Mouse (Mus musculus) mesoderm, embryonic 11.5 days (tissue): Measurements from ENCODE around the gene Lama5.

Experiments
- DNase-seq: peaks from one replicate; pipeline ENCODE4 v3.0.0-alpha.2; 2012; ENCODE audit warnings: low read depth, low spot score

Gene Lama5

GRCm38 (mm10) chr2:180224647-180225043 is 1.0 kb downstream of the Lama5 start:
- DNase-seq = no peak

GRCm38 (mm10) chr2:180222250-180222649 is 3.4 kb downstream of the Lama5 start:
- DNase-seq = peak; percentile 49

- no peak for DNase-seq
These were observed 4.6 kb downstream of the Lama5 start for GRCm38 (mm10) chr2:180221051-180221450.

DNA sequence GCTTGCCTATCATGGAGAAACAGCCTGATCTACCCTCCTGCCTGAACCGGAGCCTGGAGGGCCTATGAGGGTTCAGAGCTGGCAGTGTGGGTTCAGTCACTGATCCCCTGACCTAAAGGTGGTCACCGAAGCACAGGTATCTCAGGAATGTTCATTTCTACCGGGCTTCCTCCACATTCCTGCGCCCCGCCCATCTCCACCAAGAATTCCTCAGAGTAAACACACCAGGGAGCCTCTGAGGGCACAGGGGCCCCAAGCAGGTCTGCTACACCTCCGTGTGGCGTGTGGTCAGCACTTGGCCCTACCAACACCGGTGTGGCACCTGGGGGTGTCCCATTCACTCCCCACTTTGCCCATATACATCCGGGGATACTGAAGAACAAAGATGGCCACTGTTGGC is 5.5 kb downstream of the Lama5 start:
- DNase-seq = no peak

DNA sequence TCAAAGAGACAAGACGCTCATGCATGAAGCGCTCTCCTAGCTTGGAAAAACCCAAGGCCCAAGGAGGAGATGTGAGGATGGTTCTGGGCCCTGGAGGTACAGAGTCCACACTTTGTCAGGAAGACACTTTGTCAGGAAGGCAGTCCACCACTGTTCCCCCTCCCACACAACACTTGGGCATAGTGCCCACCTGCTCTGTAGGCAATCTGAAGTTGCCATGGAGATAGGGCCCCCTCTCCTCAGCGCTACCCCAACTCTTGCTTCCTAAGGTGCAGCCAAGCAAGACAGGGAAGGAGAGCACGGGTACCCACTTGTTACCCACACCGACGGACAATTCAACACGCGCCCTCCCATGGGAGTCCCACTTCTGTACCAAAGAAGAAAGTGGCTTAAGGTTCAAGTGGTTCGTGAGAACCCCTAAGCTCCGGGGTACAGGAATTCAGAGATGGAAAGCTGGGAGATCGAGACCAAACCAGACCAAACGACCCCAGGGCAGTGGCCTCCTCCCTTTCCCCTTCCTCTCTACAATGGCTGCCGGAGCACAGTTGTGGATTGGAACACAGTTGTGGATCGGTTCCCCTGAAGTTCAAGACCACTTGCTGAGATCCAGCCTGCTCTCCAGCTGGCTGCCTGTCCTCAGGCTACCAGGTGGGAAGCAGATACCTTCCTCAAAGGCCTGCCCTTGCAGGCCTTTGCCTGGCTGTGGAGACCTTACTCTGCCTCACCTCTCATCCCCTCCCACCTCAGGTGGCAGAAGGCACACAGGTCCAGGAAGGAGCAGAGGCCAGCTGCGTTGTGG is 6.3 kb downstream of the Lama5 start:
- no peak for DNase-seq

- no peak for DNase-seq
These were observed 7.0 kb downstream of the Lama5 start for GRCm38 (mm10) chr2:180218677-180219076.

DNA sequence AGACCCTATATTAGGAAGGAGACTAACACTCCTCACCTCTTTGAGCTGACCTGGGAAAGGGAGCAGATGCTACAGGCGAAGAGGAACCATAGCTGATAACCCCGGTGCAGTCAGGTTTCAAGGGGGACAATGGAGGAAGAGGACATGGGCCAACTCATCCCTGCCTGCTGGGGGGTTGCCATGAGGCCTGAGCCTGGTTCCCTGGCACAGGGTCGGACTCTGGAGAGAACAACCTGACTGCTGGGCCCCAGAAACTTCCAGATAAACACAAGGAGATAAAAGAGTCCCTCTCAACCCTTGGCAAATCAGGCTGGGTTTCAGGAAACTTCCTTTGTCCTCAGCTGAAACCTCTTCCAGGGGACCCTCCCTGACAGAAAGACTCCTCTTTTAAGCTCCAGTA is 7.4 kb downstream of the Lama5 start:
- no peak for DNase-seq

- no peak for DNase-seq
These were observed 8.1 kb downstream of the Lama5 start for GRCm38 (mm10) chr2:180217587-180217986.

GRCm38 (mm10) chr2:180216921-180217320 is 8.7 kb downstream of the Lama5 start:
- DNase-seq = no peak

- no peak for DNase-seq
These were observed 9.7 kb downstream of the Lama5 start for GRCm38 (mm10) chr2:180215951-180216350.

- DNase-seq = no peak
These were observed 10.6 kb downstream of the Lama5 start for GRCm38 (mm10) chr2:180215011-180215461.

DNA sequence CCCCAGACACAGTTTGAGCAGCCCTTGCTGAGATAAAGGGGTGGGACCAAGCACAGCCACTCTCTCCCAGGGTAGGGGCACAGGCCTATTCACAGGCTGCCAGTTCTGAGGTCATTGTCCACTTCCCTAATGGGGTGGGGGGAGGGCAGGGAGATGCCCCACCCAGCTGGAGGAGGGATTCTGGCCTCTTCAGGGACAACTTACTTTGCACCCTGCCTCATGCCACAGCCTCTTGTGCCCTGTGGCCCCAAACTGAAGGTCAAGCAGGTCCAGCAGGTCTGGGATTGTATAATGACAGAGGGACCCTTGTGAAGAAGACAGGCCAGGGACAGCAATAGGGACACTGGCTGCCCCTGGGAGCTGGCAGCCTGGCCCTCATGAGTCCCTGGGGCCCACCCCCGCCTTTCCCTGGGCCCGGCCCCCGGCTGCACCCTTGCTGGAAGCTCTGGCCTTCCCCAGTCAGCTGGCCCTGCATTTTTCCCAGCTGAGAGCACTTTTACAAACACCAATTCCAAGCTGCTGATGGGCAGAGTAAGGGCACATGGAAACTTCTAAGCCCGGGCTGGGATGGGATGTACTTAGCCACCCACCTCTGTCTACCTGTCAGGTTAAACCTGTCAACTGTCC is 11.2 kb downstream of the Lama5 start:
- DNase-seq = no peak

DNA sequence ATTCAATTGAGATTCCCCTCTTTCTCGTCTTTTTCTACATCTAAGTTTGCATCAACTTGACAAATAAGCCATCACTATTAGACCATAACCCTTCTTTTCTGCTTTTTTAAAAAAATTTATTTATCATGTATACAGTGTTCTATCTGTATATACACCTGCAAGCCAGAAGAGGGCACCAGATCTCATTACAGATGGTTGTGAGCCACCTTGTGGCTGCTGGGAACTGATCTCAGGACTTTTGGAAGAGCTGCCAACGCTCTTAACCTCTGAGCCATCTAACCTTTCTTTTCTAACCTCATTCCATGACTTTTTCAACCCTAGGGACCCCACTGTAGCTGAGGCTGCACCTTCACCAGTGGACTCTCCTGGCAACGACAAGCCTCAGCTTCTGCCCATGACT is 13.4 kb downstream of the Lama5 start:
- DNase-seq = no peak

DNA sequence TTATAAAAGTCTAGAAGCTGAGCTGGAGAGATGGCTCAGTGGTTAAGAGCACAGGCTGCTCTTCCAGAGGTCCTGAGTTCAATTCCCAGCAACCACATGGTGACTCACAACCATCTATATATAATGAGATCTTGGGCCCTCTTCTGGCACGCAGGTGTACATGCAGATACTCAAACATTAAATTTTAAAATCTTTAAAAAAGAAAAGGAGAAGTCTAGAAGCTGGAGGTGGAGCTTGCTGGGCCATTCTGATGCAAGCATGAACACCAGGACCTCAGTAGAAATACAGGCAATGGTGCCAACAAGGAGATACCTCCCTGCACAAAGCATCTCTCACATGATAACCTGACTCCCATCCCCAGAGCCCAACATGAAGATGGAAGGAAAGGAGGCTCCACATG is 16.7 kb downstream of the Lama5 start:
- no peak for DNase-seq

GRCm38 (mm10) chr2:180207840-180208239 is 17.8 kb downstream of the Lama5 start:
- DNase-seq = peak; percentile 52

GRCm38 (mm10) chr2:180205956-180206280 is 19.7 kb downstream of the Lama5 start:
- DNase-seq = no peak

DNA sequence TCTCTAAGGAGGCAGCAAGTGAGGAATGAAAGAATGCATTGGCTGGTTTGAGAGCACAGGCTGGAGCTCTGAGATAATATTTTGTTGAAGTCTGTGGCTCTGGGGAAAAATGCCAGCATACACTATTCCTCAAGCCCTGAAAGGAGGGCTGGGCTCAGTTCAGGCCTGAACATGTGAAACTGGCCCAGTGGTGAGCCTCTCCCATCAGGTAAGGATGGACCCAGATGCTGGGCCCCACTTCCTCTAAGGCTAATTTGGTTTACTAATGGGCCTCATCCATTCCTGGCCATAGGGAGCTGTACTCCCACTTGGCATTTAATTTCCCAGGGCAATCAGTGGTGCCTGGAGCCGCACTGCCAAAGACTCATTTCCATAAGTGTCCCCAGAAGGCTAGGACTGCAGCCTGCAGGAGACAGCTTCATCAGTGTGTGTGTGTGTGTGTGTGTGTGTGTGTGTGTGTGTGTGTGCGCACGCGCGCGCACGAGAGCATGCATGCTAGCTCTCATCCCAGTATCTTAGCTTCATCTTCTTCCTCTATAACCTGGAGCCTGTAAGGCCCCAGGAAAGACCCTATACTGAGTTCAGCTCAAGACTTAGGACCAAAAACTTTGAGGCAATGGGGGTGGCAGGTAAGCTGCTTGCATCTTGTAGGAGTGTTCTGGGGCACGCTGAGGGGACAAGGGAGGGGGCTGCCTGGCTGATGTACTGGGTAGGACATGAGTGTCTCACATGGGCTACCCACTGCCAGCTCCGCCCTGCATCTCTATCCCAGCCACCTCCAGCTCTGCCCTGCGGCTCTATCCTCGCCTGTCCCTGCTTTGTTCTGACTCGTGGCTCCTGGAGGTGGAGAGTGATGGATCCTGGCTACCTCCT is 20.3 kb downstream of the Lama5 start:
- DNase-seq = no peak

DNA sequence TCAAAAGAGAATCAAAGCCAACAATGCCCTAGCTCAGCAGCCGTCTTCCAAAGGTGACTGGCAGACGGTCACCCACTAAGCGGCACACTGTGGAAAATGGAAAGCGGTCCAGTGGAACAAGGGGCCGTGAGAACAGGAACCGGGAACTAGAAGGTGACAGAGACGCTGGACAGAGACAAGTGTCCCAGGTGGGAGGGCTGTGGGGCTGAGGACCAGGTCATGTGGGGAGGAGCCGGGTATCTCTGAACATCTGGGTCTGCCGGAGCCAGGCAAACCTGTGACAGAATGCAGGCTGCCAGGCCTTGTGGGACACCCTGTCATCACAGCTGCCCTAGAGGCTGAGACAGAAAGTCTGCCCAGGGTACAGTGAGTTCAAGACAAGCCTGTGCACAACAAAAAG is 21.2 kb downstream of the Lama5 start:
- DNase-seq = no peak

DNA sequence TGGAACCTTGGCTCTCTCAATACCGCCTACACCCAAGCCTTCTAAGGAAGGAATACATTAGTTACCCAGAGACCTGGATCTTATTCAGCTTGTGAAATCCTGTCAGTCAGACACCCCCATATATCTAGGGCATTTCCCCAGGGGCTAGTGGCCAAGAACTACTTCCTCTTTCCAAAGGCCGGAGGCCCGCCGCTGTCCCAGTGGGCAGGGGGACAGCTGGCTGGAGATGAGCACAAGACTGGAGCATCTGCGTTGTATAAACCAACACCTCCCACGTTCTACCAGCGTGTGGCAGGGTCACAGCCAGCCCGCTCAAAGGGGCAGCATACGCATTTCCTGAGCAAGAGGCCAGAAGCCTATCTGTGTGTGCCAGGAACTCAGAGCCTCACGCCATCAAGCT is 22.9 kb downstream of the Lama5 start:
- no peak for DNase-seq

DNA sequence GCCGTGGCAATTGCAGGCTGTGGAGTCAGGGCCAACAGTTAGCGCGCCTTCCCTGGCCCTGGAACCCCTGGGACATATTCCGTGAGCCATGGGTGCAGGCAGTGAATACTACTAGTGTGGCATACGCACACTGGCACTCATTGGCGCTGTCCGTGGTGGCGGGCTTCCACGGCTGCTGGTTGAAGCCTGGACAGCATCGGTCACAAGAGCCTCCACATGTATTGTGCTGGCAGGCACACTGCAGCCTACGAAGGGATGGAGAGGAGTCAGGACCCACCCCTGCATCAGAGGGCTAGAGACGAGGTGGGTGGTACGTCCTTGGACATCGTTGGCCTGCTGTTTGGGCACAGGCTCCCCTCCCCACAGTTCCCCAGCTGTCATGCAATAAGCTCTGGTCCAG is 23.4 kb downstream of the Lama5 start:
- no peak for DNase-seq

DNA sequence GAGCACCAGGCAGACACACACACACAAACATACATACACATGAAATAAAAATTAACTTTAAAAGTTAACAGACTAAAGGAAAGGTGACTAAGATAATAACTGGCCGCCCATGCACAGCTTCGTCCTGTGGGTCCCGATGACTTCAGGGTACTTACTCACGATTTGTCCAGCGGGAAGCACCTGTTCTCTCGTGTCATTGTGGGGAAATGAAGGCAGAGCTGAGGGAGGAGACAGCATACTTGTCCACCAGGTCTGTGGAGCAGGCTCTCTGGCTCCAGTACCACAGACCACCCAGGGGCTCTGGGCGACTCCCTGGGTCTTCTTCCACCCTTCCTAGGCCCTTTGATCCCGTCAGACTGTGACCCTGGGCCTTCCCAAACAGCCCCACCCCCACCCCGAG is 24.4 kb downstream of the Lama5 start:
- DNase-seq = no peak

DNA sequence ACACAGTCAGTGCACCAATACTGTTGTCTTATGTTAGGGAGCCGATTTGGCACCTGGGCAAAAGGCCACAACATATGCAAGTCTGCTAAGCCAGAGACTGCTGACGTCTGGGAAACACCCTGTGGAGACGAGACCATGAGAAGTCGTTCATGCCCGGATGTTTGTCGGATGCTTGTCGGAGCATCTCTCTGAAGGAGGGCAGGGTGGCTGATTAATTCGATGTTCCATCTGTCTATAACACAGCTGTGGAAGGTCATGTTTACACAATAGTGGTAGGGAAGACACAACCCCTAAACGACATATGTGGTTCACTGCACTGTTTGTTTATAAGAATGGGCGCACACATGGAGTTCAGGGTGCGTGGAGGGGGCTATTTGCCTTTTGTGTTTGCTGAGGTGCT is 25.0 kb downstream of the Lama5 start:
- no peak for DNase-seq

DNA sequence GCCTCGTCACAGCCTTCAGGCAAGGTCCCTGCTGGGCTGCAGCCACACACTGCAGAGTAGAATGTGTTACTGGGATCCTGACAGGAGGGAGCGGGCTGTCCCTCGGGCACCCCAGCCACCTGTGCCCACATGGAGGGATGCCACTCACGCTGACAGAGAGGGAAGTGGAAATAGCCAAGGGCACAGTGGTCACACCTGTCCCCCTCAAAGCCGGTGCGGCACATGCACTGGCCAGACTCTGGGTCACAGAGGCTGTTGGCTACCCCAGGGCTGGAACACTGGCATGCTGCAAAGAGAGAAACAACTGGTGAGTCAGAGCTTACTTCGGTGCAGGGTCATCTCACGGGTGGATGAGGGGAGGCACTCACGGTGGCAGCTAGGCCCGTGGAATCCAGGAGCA is 26.9 kb downstream of the Lama5 start:
- no peak for DNase-seq
